Mouse (Mus musculus) CD4-positive, CD25-positive, alpha-beta regulatory T cell, adult 4 months (primary cell): ENCODE measurements around the gene Irf8. TPM values are rescaled to one million over a fixed set of nuclear protein-coding genes. Genes with fewer than 3 reads are reported as not detected.
A peak's percentile ranks its signal among the peaks of the same experiment; 100 is the strongest.

Experiments
- ATAC-seq: one replicate; pipeline ENCODE4 v1.8.0; 2017
- polyA plus RNA-seq, 2 experiments: library from polyadenylated mRNA; unstranded; fragments of 100-300 nt; shearing (Covaris generic); gene quantifications; one replicate each; pipeline ENCODE4 v1.2.1; 2017

Irf8 gene
- polyA plus RNA-seq: 10 to 100 TPM; 12.3 to 22.7 TPM

DNA sequence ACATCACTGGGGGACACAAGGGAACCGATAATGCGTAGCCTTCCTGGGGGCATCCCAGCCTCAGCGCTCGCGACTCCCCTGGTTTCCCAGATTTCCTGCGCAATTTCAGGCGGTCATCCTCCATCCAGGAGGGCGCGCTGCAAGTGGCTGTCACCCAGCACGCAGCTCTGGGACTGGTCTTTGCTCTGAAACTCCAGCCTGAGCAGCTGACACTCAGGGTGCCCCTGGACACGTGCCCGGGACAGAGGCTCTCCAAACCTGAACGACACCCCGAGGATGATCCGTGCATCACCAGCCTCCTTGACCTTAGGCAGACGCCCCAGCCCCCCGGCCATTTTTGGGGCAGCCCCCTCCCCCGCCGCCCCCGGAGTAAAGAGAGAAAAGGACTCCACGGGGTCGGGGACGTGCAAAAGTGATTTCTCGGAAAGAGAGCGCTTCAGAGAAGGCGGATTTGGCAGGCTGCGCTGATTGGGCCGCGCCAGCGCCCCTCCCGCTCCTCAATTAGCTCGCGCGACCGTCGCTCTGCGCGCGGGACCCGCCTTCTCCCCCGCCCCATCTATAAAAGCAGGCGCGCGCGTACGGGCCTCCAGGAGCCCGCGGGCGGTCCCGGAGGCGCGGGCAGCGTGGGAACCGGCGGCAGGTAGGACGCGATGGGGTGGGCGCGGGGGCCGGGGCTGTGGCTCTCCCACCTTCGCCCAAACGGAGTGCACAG lies at the start of gene Irf8:
TSS of gene Irf8 (plus strand) at position 589 of the 712 bp plus-strand sequence.
- peak; percentile 98 for ATAC-seq

DNA sequence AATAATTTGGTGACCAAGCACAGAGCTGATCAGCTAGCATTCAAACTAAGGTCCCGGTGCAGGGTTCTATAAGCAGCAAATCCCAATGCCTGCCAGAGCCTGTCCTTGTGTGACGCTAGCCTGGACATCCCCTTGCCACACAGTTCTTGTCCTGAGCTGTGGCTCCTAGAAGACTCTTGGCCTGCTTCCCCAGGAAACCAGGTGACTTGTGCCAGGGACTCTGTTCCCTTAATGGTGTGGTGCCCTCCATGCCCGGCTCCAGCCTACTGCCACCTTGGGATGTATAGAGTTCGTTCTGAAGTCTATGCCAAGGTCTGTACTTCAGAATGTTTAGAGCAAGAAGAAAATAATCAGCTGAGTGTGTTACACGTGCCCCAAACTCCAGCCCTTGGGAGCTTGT lies 49.6 kb upstream of the Irf8 start:
- no peak for ATAC-seq

DNA sequence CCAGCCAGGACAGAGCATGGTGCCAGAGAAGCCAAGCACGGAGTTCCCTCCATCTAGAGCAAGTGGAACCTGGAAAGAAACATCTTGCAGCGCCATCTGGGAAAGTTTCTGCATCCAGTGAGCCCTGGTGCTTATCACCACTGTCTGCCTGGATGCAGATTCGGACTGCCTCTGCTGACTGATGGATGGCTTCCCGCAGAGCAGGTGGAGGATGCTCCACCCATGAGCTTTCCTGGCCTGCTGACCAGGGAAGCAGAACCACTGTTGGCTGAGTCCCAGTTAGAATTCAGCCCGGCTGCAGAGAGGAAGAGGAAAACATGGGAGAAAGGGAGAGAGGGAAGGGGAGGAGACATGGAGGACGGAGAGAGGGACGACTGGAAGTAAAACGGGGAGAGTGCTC lies 48.4 kb upstream of the Irf8 start:
- ATAC-seq: no peak

DNA sequence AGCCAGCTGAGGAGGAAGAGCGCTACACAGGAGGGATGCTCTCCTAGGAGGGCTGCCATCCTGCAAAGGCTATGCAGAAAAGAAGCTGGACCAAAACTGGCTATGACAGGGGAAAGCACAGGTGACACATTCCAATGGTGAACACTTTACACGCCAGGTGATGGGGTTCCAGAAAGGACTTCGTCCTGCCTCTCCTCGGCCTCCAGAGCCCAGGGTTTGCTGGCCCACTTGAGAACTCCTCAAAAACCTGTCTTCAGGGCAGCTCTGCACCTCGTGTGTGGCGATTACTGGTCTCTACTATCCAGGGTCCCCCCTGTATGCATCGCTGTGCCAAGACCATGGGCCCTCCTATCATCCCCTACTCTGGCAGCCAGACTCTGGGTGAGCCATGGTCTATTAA lies 47.6 kb upstream of the Irf8 start:
- no peak for ATAC-seq

DNA sequence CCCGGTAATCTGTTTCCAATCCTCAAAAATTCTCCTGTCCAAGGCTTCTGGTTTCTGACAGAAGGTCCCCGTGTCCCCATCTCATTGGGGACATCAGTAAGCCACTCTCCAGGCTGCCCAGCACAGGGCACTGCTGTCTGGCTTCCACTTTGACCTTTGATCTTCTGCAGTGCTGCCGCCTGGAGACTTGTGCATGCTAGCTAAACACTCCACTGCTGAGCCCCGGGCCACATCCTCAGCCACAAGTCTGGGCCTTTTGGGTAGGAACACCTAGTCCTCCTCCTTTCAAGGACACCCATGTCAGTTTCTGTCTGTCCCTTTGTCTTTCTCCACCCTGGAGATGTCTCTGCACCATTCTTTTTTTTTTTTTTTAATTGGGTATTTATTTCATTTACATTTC lies 43.2 kb upstream of the Irf8 start:
- ATAC-seq: no peak

DNA sequence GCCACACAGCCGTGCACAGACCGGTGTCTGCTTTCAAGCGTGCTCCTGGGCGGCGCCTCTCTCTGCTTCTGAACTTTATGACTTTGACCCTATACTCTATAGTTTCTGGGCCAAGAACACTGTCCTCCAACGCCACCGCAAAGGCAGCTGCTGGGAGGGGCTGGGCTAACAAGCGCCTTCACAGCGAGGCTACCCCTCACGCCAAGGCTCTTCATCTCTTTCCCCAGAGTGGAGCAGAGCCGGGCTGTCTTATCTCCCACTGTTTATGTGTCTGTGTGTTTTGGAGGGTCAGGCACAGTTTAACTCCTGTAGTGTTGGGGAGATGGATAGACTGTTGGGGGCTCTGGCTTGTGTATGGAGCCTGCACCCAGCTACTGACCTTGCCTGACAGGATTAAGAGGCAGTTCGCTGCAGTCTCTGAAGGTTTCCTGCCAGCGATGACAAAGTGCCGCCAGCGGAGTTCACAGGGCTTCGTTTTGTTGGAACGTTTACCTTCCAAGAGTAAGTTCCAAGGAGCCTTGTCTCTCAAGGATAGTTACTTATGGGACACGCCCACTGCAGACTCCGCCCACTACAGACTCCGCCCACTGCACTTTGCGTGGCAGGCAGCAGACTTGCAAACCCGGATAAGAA lies 42.2 kb upstream of the Irf8 start:
- no peak for ATAC-seq

DNA sequence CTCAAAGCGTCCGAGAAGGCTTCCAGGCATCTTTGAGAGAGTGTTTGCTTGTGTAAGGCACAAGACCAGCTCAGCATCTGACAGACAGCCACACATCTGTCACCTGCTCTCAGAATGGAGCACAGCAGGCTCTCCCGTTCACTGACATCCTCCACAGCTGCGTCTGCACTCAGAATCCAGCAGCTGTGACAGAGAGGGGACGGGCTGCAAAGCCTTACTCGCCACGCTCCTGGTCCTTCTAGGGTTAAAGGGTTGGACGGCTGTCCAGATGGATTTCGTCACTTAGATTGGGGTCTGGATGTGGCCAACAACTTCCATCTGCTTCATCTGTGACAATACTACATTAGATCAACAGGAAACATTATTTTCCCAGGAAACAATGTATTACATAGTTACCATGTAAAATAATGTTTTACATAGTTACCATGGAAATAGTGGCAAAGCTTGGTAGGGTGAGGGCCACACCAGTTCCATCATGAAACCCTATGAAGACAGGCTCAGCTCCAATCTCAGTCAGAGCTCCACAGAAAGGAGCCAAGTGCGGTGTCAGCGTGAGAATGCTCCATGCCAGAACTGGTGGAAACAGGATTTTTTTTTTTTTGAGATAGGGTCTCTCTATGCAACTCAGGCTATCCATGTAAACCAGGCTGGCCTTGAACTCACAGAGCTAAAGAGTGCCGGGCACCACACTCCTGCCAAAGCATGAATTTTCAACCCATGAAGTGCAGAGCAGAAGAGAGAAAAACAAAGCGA lies 39.6 kb upstream of the Irf8 start:
- ATAC-seq: no peak

DNA sequence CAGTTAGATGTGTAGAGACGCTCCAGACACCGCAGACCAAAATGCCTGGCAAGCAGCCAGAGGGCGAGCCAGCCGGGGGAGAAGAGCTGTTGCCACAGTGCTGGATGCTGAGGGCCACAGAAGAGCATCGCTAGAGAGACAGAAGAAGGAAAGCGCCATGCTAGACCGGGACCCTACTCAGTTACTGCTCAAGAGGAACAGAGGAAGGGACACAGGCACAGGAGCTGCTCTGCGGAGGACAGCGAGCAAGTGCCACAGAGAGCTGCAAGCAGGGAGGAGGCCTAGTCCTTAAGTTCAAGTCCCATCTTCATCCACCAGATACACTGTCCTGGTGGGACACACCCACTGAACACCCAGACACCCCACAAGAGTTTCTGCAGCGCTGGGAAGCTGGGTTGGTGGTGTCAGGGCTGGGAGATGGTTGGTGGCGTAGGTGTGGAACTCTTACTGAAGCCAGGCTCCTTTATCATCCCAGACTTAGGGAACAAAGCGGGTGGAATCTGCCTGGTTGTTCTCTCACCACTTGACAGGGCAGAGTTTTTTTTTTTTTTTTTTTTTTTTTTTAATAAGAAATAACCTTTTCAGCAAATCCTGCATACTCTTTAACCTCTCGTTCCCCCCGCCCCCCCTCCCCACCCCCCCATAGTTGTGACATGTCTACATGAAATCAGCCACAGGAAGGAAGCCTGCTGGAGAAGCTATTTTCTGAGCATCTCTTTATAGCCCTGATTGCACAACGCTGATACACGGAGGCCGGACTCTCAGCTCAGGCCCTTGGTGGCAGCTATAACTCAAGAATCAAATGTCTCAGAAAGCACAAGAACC lies 38.8 kb upstream of the Irf8 start:
- ATAC-seq: no peak

DNA sequence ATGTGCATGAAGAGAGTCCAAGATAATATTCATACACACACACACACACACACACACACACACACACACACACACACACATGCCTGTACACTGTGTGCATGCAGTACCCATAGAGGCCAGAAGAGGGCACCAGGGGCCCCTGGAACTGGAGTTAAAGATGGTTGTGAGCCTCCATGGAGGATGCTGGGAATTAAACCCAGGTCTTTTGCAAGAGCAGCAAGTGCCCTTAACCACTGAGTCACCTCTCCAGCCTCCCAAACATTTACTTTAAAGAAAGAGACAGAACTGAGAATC lies 38.2 kb upstream of the Irf8 start:
- ATAC-seq: no peak

DNA sequence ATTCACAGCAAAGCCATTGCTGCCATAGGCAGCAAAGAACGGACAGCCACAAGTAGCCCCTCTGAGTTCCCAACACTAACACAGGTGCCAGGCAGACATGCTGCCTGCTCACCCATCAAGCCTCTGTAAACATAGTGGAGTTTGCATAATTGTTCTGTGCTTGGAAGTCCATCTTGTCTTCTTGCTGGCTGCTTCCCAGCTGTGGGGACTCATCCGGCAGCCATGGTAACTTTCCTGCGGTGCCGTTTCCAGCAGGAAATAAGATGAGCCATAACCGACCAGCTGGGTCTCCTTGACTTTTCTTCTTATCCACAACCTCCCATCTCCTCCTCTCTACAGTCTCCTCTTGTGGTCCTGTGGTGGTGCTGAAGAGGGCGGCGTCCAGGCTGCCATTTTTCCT lies 37.7 kb upstream of the Irf8 start:
- ATAC-seq: no peak

DNA sequence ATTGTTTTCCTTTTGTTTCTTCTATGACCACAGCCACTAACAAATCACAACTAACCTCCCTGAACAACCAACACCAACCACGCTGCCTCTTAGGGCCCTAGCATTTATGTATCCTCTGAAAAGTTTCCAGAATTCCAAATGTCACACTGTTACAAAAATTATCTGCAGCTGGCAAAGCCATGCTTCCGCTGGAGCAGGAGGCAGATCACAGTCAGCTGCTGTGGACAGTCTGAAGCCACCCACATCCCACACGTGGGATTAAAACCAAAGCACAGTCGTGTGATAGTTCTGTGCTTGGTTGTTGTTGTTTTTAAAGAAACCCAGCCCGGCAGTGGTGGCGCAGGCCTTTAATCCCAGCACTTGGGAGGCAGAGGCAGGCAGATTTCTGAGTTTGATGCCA lies 37.1 kb upstream of the Irf8 start:
- no peak for ATAC-seq

DNA sequence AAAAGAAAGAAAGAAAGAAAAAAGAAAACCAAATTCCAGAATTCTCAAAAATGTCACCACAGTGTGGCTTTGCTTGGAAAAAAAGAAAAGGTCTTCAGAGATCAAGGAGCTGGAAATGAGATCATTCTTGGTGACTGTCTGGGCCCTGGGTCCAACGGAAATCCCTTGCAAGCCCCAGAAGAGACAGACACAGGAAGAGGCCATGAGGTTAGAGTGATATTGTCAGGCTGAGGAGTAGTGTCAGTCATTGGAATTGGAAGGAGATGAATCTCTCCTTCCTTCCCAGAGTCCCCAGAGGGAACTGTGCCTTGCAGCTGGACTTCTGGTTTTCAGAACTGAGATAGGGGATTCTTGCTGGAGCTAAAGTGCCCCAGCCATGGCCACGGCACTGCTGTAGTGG lies 36.6 kb upstream of the Irf8 start:
- ATAC-seq: peak; percentile 44

DNA sequence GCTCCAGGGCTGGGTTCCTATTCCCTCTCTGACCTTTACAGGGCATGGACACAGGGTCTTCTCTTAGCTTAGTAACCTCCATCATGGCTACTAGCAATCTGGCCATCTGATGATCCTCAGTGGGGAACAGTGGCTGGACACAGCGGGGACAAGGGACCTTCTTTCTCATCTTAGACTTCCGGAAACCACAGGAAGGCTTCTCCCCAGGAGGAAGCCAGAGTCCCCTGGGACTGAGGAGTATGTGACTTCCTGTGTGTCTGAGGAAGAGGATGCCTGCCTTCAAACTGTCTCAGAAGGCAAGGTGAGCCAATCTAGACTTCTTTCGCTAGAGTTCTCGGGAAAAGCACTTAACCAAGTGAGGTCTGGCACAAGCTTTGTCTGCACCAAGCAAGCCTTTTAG lies 36.1 kb upstream of the Irf8 start:
- ATAC-seq: no peak

DNA sequence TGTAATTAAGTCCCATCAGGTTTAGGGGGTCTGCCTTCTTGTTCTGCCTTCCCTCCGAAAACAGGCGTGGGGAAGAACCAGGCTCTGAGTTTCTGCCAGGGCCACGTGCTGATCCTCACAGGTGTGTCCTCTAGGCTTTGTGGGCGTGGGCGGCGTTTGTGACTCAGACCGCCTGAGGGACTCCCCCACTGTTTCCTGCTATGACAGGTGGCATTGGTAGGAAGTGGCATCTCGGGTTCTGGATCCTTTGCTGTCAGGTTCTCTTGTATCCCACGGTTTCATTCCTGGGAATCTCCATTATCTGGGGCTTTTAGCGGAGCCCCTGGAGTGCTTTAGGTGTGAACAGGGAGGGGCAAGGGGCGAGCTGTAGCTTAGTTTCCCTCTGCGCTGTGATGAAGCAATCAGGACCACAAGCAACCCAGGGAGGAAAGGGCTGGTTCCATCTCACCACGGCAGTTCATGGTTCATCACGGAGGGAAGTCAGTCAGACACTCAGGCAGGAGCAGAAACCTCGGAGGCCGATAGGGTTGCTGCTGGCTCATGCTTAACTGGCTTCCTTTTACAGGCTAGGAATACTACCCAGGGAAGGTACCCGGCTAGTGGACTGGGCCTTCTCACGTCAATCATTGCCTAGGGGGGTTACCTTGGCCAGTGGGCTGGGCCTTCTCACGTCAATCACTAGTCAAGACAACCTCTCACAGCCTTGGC lies 34.2 kb upstream of the Irf8 start:
- ATAC-seq: peak; percentile 89

DNA sequence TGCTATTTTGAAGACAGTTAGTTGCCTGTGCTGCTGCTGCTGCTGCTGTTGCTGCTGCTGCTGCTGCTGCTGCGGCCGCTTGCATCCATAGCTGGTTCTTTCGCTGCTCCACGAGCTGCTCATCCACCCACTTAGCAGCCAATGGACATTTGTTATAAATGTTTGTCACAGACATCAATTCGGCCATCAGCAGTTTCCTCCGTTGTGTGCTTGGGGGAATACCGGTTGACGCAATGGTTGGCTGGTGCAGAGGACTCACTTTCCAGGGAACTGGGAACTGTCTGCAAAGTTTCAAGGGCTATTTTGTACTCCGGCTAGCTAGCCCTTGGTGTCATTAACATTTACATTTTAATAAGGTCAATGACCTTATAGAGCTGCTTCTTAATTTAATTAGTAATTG lies 32.0 kb upstream of the Irf8 start:
- ATAC-seq: no peak

DNA sequence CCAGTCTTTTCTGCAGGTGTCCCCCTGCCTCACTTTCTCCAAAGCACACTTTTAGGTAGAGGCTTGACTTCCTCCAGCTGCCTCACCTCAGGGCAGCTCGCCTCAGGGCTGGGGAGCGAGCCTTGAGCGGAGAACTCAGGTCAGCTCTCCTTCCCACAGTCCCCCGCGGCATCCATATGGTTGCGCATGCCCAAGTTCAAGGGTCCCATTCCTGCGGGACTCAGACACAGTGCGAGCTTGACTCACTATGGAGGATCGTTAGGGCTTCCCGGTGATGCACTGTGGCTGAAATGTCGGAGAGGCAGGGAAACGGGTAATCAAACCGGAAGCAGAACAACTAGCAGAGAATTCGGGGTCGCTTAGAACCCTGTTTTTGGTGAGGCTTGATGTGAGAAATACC lies 31.0 kb upstream of the Irf8 start:
- no peak for ATAC-seq

DNA sequence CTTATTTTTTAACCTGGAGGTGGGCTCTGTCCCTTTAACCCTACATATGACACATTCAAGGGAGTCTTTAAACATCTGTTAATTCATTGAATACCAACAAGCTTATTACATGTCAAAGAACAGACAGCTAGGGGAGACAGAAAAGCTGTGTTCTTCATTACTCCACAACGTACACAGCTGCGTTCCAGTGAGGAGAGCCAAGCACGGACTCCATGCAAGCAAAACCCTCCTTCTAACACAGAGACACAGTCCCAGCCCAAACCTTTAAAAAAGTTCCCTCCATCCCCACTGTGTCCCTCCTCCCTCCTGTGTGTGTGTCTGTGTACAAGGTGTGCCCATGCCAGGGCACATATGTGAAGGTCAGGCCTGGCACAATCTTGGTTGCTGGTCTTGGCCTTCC lies 30.0 kb upstream of the Irf8 start:
- ATAC-seq: no peak

DNA sequence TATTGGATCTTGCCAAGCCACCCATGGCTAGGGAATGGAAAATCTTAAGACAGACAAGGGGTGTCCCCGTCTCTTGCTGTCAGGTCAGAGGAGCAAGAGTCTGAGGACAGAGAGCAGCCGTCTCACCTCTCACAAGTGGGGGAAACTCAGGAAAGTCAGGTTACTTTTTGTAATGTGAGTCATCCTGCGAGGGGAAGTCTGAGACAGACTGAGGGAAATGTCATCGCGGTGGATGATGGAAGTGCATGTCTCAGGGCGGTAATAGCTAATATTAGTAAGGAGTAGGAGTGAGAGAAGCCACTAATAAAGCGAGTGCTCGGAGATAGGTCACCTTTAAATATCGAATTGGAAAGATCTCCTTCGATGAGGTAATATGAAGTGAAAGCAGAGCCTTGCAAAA lies 27.0 kb upstream of the Irf8 start:
- ATAC-seq: peak; percentile 88

DNA sequence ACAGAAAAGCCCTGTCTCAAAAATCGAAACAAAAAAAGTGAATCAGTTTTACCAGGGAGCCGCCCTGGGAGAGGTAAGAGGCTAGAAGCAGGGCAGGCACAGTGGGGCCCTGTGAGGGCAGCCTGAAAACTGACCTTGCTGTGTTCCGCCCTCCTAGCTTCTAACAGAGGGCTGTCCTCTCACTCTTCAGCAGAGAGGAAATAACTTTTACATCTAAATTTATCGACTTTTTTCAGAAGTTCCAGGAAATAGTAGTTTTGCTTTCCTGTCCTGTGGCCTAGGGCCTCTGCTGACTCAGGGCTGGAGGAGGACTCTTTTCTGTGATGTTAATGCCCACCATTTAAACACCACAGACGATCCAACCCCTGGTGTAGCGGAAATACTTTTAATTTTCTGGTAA lies 21.0 kb upstream of the Irf8 start:
- peak; percentile 89 for ATAC-seq

DNA sequence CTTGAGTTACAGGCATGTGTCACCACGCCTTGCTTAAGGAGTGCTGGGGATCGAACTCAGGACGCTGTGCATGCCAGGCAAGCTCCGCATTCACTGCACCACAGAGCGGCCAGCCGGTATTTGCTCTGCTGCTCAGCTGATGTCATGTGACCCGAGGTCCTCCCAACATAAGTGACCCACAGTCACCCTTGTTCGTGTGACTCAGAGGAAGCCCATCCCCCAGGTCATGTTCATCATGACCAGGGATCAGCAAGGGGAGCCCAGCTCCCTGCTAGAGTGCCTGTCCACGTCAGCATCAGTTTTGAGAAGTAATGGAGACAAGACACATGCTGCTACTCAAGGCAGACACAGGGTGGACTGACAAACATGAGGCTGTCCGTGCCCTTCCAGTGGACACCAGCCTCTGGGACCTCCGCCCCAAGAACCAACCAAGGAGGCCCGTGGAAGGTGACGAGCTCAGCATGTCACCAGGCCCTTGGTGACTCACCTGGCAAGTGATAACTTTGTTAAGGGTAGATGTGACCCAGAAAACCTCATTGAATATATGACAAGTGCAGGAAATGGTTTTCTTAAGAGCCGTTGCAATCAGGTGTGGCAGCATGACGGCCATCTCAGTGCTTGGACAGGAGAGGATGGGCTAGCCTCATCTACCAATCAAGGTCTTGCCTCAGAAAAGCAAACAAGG lies 20.0 kb upstream of the Irf8 start:
- ATAC-seq: peak; percentile 58

DNA sequence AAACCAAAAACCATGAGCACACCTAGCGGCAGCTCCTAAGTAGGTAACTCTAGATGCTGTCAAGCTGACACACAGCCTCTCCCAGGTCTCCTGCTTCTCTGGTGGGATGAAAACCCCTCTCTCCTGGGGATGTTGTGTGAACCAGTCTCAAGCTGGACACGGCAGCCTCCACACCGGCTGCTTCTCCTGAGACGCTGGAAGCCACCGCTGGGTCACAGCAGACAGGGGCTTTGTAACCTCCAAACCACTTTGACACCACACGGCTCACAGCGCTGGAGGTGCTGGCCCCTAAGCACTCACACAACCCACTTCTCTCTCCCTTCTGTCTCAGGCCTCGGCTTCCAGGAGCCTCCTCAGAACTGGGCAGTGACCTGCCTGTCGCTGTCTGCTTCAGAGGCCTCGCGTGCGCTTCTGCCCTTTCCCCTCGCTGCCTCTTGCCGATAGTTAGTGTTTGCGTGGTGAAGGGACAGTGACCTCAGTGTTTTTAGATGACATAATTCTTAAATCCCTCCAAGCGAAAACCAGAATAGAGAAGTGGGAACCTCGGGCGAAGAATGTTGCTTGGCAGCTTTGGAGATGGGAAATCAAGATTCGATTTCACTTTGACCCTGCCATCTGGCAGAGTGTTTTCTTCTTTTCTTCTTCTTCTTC lies 16.4 kb upstream of the Irf8 start:
- ATAC-seq: no peak

DNA sequence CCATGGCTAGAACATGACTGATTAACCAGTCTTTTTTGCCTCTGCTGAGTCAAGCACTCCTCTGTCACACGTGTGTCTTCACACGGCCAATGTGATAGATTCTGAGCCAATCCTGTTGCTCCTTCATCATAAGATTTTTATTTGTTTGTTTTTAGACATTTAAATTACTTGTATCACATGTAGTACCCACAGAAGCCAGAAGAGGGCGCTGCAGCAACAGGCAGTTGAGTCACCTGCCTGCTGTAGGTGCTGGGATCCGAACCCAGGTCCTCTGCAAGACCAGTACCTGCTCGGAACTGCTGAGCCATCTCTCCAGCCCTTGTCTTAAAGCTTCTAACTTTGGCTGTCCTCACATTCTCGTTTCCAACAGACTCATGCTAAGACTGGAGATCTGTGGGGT lies 13.1 kb upstream of the Irf8 start:
- ATAC-seq: no peak
